Mouse (Mus musculus) kidney, embryonic 16.5 days (tissue): ENCODE data around the gene Sp3. TPM values are rescaled to one million over a fixed set of nuclear protein-coding genes. Genes with fewer than 3 reads are reported as not detected.
"Not testable (repeated sequence)": the region's sequence is repeated elsewhere in the genome, so short reads cannot be mapped to it uniquely, and the experiment has no call there.

Source experiments
- ATAC-seq: fragments of 200-750 bp; cut with Nextera tagmentation; 2 replicates; pipeline ENCODE4 v1.8.0; 2017; ENCODE audit warnings: moderate TSS enrichment; ENCODE audit not compliant: low FRiP score, low TSS enrichment
- H3K27ac ChIP-seq: fragments of 300-500 bp; sonication (generic); 2 replicates; pipeline ENCODE4 v1.5.1; 2014; ENCODE audit warnings: low read length
- H3K27me3 ChIP-seq: fragments of 300-500 bp; sonication (generic); 2 replicates; pipeline ENCODE4 v1.6.1; 2014; ENCODE audit warnings: low read length, control low read depth, mixed read lengths; ENCODE audit not compliant: insufficient read depth
- H3K36me3 ChIP-seq: fragments of 300-500 bp; sonication (generic); 2 replicates; pipeline ENCODE4 v1.6.1; 2014; ENCODE audit warnings: low read length, control low read depth, mixed read lengths; ENCODE audit not compliant: insufficient read depth
- H3K4me1 ChIP-seq: fragments of 300-500 bp; sonication (generic); 2 replicates; pipeline ENCODE4 v1.6.1; 2014; ENCODE audit warnings: low read length, control low read depth, mixed read lengths; ENCODE audit not compliant: insufficient read depth
- H3K4me2 ChIP-seq: fragments of 300-500 bp; sonication (generic); replicated peaks from 2 replicates; pipeline ENCODE4 v1.6.1; 2014; ENCODE audit warnings: low read depth, low read length
- H3K4me3 ChIP-seq: fragments of 300-500 bp; sonication (generic); 2 replicates; pipeline ENCODE4 v1.5.1; 2014; ENCODE audit warnings: mild to moderate bottlenecking, low read length
- H3K9ac ChIP-seq: fragments of 300-500 bp; sonication (generic); replicated peaks from 2 replicates; pipeline ENCODE4 v1.6.1; 2014; ENCODE audit warnings: low read length
- H3K9me3 ChIP-seq: fragments of 300-500 bp; sonication (generic); 2 replicates; pipeline ENCODE4 v1.6.1; 2016; ENCODE audit warnings: low read length, control low read depth
- WGBS: fragments of 180-500 bp; shearing (Covaris S2); extraction: QIAGEN DNeasy Blood & Tissue Kit; methylation state at CpG from one replicate; pipeline ENCODE4 v1.1.7; 2014; 5-methylcytosine and 5-hydroxymethylcytosine counted together
- polyA plus RNA-seq: library from polyadenylated mRNA; unstranded; fragments of >200 nt; fragmentation: Nextera tagmentation; extraction: Ambion mirVana; gene quantifications from 2 replicates; pipeline ENCODE4 v1.2.1, GENCODE M21; 2015

The Sp3 gene
- polyA plus RNA-seq, 1 experiment from 2014 or later: 44.6 TPM

- Histone ChIP-seq H3K27ac (no peak overlapping the region), H3K9ac (no peak overlapping the region), H3K4me2 (no peak overlapping the region), H3K4me1 (peaks cover 9% of the 10 kb centered on the region), H3K27me3 (no peaks in the 10 kb centered on the region), H3K36me3 (no peaks in the 10 kb centered on the region), H3K9me3 (peaks cover 5% of the 10 kb centered on the region), H3K4me3 (no peak overlapping the region)
- 85% methylated on average over 2 of the region's 2 CpGs for WGBS
- no peak for ATAC-seq
Measured at GRCm38 (mm10) chr2:72994165-72994564, 13.9 kb upstream of the Sp3 start.

DNA sequence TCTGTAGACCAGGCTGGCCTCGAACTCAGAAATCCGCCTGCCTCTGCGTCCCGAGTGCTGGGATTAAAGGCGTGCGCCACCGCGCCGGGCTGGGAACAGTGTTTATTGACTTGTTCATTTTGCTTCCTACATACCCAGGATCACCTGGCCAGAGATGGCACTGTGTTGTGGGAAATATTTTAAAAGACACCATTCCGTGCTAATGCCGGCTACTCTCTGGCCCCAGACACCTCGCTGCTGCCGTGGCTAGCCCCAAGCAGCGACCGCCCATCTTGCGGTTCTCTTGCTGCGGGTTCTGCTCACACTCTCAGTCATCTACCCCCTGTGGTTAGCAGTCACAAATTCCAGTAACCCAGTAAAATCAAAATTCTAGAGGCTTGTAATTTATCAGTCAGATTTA is 12.3 kb upstream of the Sp3 start:
- Histone ChIP-seq H3K4me2 (no peak overlapping the region), H3K36me3 (no peaks in the 10 kb centered on the region), H3K27ac (no peak overlapping the region), H3K4me3 (no peak overlapping the region), H3K9me3 (peaks cover 14% of the 10 kb centered on the region), H3K4me1 (peaks cover 9% of the 10 kb centered on the region), H3K9ac (no peak overlapping the region), H3K27me3 (no peaks in the 10 kb centered on the region)
- no peak for ATAC-seq
- WGBS: 97% methylated on average over 15 of the region's 17 CpGs

- H3K9ac ChIP-seq, ATAC-seq, H3K4me2 ChIP-seq, H3K27ac ChIP-seq, H3K4me3 ChIP-seq, H3K27me3 ChIP-seq, H3K36me3 ChIP-seq, H3K4me1 ChIP-seq: not testable (repeated sequence)
- 93% methylated on average over 9 of the region's 9 CpGs for WGBS
- H3K9me3 ChIP-seq: peaks cover 14% of the 10 kb centered on the region
Measured at GRCm38 (mm10) chr2:72988945-72989344, 8.7 kb upstream of the Sp3 start.

DNA sequence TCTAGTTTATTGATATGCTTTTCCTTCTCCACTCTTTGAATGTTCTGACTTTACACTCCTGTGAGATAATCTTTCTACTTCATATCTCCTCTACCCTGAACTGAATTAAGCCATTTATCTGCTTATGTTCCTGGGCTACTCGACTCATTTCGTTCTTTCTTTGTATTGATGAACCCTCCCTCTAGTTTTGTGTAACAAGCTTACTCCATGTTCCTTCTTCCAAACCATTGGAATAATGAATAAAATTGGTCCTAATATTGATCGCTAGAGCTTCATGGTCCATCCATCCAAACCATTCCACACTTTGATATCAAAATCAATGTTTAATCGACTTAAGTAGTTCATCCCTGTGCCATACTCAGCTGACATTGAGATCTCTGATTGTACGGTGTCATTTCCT is 6.4 kb upstream of the Sp3 start, which contains the start of gene Gm11084:
Gene Gm11084 (minus strand): TSS at position 101 of the 400 bp plus-strand sequence.
- no peaks in the 10 kb centered on the region for H3K27me3 ChIP-seq
- WGBS: 91% methylated on average over 5 of the region's 5 CpGs
- peaks cover 4% of the 10 kb centered on the region; the same call in 1 of the 2 replicates for H3K4me1 ChIP-seq
- H3K36me3 ChIP-seq: no peaks in the 10 kb centered on the region
- H3K27ac ChIP-seq: no peak within 1 kb of the TSS
- H3K9me3 ChIP-seq: peaks cover 14% of the 10 kb centered on the region
- ATAC-seq: no peak
- H3K9ac ChIP-seq: no peak within 1 kb of the TSS
- H3K4me2 ChIP-seq: no peak within 1 kb of the TSS
- no peak within 1 kb of the TSS for H3K4me3 ChIP-seq

- Histone ChIP-seq H3K4me3 (no peak overlapping the region), H3K27ac (no peak overlapping the region), H3K36me3 (no peaks in the 10 kb centered on the region), H3K9me3 (peaks cover 14% of the 10 kb centered on the region), H3K27me3 (no peaks in the 10 kb centered on the region), H3K9ac (no peak overlapping the region), H3K4me2 (no peak overlapping the region), H3K4me1 (peaks cover 4% of the 10 kb centered on the region; the same call in 1 of the 2 replicates)
- WGBS: 50% methylated on average over 1 of the region's 1 CpGs
- no peak for ATAC-seq
Measured at GRCm38 (mm10) chr2:72985516-72985915, 5.3 kb upstream of the Sp3 start.

DNA sequence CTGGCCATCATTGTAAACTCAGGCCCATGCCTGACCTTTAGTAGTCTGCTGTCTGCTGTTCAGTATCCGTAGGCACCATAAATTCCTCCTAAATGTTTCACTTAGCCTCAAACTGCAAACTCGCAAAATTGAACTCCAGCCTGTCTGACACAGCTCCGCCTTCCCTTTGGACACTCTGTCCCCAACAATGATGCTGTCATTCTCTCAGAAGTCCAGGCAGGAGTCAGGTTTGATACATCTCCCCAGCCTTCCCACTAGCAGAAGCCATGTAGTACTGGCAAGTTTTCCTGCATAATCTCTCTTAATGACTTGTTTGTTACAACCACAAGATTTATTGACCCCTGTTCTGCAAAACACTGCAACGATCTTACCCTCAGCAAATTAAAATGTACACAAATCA is 4.6 kb upstream of the Sp3 start:
- no peak for ATAC-seq
- peaks cover 14% of the 10 kb centered on the region for H3K9me3 ChIP-seq
- no peaks in the 10 kb centered on the region for H3K36me3 ChIP-seq
- H3K4me3 ChIP-seq: no peak overlapping the region
- 30% methylated on average over 4 of the region's 4 CpGs for WGBS
- no peaks in the 10 kb centered on the region for H3K27me3 ChIP-seq
- no peak overlapping the region for H3K4me2 ChIP-seq
- H3K4me1 ChIP-seq: peaks cover 4% of the 10 kb centered on the region; the same call in 1 of the 2 replicates
- no peak overlapping the region for H3K9ac ChIP-seq
- no peak overlapping the region for H3K27ac ChIP-seq

GRCm38 (mm10) chr2:72983211-72983610 is 3.0 kb upstream of the Sp3 start:
- ATAC-seq: no peak
- 91% methylated on average over 3 of the region's 3 CpGs for WGBS
- Histone ChIP-seq H3K27ac (no peak overlapping the region), H3K4me1 (peaks cover 4% of the 10 kb centered on the region; the same call in 1 of the 2 replicates), H3K4me2 (no peak overlapping the region), H3K27me3 (no peaks in the 10 kb centered on the region), H3K9me3 (0 out of 2 replicates have a peak, but pooled peaks cover 2% of the 10 kb centered on the region), H3K9ac (no peak overlapping the region), H3K4me3 (no peak overlapping the region), H3K36me3 (no peaks in the 10 kb centered on the region)

DNA sequence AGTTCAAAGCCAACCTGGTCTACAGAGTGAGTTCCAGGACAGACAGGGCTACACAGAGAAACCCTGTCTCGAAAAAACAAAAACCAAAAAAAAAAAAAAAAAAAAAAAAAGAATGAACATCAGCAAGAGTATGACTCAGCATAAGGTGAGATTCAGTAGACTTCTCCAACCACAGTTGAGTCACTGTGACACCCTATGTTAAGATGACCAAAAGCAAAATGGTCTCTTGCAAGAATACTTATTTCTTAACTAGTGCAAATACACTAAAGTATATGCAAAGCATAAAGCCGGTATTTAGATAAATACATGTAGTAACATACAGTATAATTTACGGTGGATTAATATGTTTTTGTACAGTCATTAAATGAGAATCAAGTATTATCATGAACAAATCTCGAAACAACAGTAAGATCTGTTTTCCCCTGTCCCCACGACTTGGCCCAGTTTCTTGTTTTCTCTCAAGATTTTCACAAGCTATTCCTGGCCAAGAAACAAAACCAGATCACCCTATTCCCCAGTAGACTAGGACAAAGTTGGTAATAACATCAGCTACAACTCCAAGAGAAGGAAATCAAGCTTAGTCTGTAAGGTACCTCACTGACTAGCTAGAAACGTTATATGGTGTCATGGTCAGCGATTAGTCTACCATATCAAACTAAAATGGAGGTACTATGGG is 2.0 kb upstream of the Sp3 start:
- no peak for ATAC-seq
- no peak overlapping the region for H3K27ac ChIP-seq
- no peaks in the 10 kb centered on the region for H3K27me3 ChIP-seq
- no peaks in the 10 kb centered on the region for H3K36me3 ChIP-seq
- peaks cover 6% of the 10 kb centered on the region; the same call in 1 of the 2 replicates for H3K4me1 ChIP-seq
- H3K9ac ChIP-seq: no peak overlapping the region
- H3K4me2 ChIP-seq: no peak overlapping the region
- no peaks in the 10 kb centered on the region for H3K9me3 ChIP-seq
- H3K4me3 ChIP-seq: no peak overlapping the region
- WGBS: 89% methylated on average over 7 of the region's 7 CpGs

DNA sequence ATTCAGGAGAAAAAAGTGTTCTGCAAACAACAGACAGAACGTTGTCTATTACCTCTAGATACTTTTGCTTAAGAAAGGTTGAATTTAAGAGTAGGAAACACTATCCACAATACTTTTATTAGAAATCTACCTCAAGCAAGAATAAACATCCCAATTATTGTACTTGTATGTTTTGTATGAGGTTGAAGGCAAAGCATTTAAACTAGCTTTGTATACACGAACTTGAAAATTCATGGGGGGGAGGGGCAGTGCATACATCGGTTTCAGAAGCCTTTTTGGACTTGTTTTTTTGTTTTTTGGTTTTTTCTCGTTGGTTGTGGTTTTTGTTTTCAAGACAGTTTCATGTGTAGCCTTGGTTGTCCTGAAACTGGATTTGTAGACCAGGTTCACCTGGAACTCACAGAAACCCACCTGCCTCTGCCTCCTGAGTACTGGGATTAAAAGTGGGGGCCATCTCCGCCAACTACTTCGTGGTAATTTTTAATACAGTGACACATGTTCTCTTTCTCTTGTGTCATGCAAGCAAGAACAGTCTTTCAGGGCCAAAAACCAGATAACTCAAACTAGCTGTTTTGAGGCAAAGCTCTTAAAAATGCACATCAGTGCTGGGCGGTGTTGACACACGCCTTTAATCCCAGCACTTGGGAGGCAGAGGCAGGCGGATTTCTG is 1.3 kb upstream of the Sp3 start:
- Histone ChIP-seq H3K27ac (no peak overlapping the region), H3K9ac (no peak overlapping the region), H3K9me3 (no peaks in the 10 kb centered on the region), H3K4me2 (peak overlapping the region; percentile 57), H3K4me1 (peaks cover 10% of the 10 kb centered on the region), H3K4me3 (peak overlapping the region; percentile 99; the same call in 1 of the 2 replicates), H3K27me3 (no peaks in the 10 kb centered on the region), H3K36me3 (no peaks in the 10 kb centered on the region)
- 81% methylated on average over 9 of the region's 9 CpGs for WGBS
- no peak for ATAC-seq

DNA sequence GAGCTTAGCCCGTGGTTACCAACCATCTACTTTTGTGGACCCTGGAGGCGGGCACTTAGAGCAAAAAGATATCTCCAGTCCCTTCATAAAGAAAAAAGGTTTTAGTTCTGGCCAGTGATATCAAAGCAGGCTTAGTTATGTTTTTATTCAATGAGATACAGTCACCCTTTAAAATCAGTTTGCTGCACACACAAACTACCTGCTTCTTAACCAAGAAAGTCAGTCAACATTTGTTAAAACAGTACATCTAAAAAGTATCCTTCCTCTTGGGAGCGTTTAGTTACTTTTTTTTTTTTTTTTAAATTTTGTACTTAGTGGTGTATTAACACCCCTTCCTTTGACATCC is 802 bp upstream of the Sp3 start:
- H3K9me3 ChIP-seq: no peaks in the 10 kb centered on the region
- WGBS: 9% methylated on average over 3 of the region's 3 CpGs
- peaks cover 14% of the 10 kb centered on the region for H3K4me1 ChIP-seq

More for the DNA sequence above, 802 bp upstream of the Sp3 start:
- ATAC-seq: no peak
- Histone ChIP-seq H3K27me3 (no peaks in the 10 kb centered on the region), H3K9ac (peak overlapping the region; percentile 100), H3K4me2 (peak overlapping the region; percentile 57), H3K27ac (peak overlapping the region; percentile 100), H3K36me3 (no peaks in the 10 kb centered on the region), H3K4me3 (peak overlapping the region; percentile 99)
